Mouse (Mus musculus): ENCODE results near the gene Traf3. TPM values are rescaled to one million over a fixed set of nuclear protein-coding genes. Genes with fewer than 3 reads are reported as not detected.

Traf3 gene
- polyA plus RNA-seq, 1 experiment: not detected

DNA sequence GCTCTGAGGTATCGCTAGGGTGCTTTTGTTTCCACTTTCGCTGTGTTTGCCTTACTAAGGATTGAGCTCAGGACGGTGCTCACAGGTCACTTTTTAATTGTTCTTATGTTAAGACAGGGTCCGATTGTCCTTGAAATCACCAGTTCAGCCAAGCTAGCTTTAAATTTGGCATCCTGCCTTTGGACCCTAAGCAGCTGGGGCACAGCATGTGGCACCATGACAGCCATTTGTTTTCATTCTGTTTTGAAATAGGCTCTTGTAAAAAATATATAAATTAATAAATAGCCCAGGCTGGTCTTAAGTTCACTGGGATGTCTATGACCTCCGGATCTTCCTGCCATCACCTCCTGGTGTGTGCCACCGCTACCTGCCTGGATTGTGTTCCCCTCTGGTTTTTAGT lies 78.9 kb downstream of the Traf3 start:
- Histone ChIP-seq H3K4me3 (ENCODE audit: insufficient read depth, low read depth, low read length) (no peak overlapping the region), H3K4me1 (ENCODE audit: control insufficient read depth, insufficient read depth, low read length) (peaks cover 3% of the 10 kb centered on the region), H3K27ac (ENCODE audit: insufficient read depth, low read depth, low read length) (no peak overlapping the region)
- WGBS: 78% methylated on average over 6 of the region's 6 CpGs
- TF ChIP-seq CTCF (IDR thresholded peaks at IDR 0.05; ENCODE audit: insufficient read depth, low read depth, low read length) (no peak), POLR2A (IDR thresholded peaks at IDR 0.05; ENCODE audit: insufficient read depth, low read depth, low read length) (no peak)

DNA sequence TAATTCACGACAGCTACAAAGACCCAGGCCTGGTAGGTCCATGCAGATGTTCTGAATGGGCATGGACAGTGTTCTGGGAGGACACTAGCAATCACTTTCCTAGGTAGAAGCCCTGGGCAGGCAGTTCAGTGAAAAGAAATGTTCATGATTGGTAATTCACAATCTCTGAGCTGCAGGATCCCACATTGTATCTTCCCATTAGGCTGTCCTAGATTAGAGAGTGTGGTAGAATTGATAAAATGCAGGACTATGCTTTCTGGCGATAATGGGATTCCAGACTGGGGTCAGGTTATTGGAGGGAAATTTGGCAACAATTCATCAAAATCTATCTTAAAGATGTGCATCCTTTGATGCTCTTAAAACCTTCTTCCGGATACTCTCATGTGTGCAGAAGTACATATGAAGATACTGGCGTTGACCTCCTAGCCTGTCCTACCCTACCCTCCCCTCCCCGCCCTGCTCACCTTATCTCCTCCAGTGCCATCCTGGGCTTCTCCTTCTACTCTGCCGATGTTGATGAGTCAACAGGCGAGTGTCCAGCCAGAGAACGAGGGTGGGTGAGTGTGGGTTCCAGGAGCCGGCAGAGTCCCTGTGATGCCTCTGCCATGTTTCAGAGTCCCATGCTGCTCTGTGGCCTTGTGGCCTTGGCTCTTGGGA lies 80.8 kb downstream of the Traf3 start:
- H3K4me1 ChIP-seq (ENCODE audit: control insufficient read depth, insufficient read depth, low read length): peaks cover 3% of the 10 kb centered on the region
- H3K27ac ChIP-seq (ENCODE audit: insufficient read depth, low read depth, low read length): no peak overlapping the region
- WGBS: 92% methylated on average over 9 of the region's 9 CpGs
- no peak overlapping the region for H3K4me3 ChIP-seq (ENCODE audit: insufficient read depth, low read depth, low read length)
- no peak for TF ChIP-seq CTCF (IDR thresholded peaks at IDR 0.05; ENCODE audit: insufficient read depth, low read depth, low read length)
- TF ChIP-seq POLR2A (IDR thresholded peaks at IDR 0.05; ENCODE audit: insufficient read depth, low read depth, low read length): no peak

DNA sequence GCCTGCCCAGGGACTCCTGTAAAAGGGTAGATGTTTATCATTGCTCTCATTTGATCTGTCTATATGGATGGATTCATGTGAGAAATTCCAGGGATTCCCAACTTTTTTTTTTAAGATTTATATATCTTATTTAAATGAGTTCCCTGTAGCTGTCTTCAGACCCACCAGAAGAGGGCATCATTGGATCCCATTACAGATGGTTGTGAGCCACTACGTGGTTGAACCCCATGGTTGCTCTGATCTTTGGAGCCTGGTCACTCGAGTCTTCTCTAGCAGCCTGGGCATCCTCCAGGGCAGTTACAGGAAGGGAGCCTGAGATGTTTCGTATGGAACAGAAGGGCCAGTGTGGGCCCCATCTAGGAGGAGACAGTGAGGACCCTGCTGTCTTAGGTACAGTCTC lies 82.9 kb downstream of the Traf3 start:
- Histone ChIP-seq H3K27ac (ENCODE audit: insufficient read depth, low read depth, low read length) (no peak overlapping the region), H3K4me3 (ENCODE audit: insufficient read depth, low read depth, low read length) (no peak overlapping the region), H3K4me1 (ENCODE audit: control insufficient read depth, insufficient read depth, low read length) (peaks cover 6% of the 10 kb centered on the region)
- no peak for TF ChIP-seq POLR2A (IDR thresholded peaks at IDR 0.05; ENCODE audit: insufficient read depth, low read depth, low read length)
- TF ChIP-seq CTCF (IDR thresholded peaks at IDR 0.05; ENCODE audit: insufficient read depth, low read depth, low read length): no peak
- WGBS: 72% methylated on average over 3 of the region's 3 CpGs

DNA sequence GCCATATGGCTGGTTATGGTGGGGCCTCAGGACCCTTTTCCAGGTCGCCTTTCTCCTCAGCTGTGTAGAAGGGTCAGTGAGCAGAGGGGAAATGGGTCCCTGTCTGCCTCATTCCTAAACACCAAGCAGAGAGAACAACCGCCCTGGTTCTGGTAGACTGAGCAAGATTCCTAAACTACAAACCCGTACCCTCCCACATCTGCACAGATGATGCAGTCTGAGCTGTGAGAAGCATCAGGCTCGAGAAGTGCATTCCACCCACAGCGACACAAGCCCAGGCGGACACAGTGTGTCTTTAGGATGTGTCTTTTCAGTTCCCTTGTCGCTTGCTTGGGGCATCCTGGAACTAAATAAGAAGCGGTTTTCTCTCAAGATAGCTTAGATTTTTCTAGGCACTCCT lies 83.9 kb downstream of the Traf3 start:
- WGBS: 55% methylated on average over 8 of the region's 8 CpGs
- Histone ChIP-seq H3K4me3 (ENCODE audit: insufficient read depth, low read depth, low read length) (no peak overlapping the region), H3K4me1 (ENCODE audit: control insufficient read depth, insufficient read depth, low read length) (peaks cover 10% of the 10 kb centered on the region), H3K27ac (ENCODE audit: insufficient read depth, low read depth, low read length) (no peak overlapping the region)
- TF ChIP-seq CTCF (IDR thresholded peaks at IDR 0.05; ENCODE audit: insufficient read depth, low read depth, low read length): no peak
- no peak for TF ChIP-seq POLR2A (IDR thresholded peaks at IDR 0.05; ENCODE audit: insufficient read depth, low read depth, low read length)

DNA sequence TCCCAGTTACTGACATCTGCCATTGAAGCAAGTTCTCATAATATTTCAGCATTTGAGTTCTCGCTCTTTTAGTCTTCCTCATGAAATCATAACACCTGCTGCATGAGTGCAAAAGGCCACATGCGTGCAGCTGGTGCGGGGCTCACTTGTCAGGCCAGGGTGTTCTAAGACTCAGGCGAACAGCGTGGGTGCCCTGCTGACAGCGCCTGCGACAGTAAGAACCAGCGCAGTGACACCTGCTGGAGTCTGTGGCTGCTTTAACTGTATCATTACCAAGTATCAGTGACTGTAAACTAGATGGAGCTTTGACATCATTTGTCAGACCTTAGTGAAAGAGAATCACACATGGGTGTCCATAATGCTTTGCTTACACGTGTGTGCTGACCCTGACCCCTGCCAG lies 85.1 kb downstream of the Traf3 start:
- Histone ChIP-seq H3K27ac (ENCODE audit: insufficient read depth, low read depth, low read length) (no peak overlapping the region), H3K4me3 (ENCODE audit: insufficient read depth, low read depth, low read length) (no peak overlapping the region), H3K4me1 (ENCODE audit: control insufficient read depth, insufficient read depth, low read length) (peaks cover 13% of the 10 kb centered on the region)
- no peak for TF ChIP-seq CTCF (IDR thresholded peaks at IDR 0.05; ENCODE audit: insufficient read depth, low read depth, low read length)
- TF ChIP-seq POLR2A (IDR thresholded peaks at IDR 0.05; ENCODE audit: insufficient read depth, low read depth, low read length): no peak
- WGBS: 52% methylated on average over 9 of the region's 9 CpGs

DNA sequence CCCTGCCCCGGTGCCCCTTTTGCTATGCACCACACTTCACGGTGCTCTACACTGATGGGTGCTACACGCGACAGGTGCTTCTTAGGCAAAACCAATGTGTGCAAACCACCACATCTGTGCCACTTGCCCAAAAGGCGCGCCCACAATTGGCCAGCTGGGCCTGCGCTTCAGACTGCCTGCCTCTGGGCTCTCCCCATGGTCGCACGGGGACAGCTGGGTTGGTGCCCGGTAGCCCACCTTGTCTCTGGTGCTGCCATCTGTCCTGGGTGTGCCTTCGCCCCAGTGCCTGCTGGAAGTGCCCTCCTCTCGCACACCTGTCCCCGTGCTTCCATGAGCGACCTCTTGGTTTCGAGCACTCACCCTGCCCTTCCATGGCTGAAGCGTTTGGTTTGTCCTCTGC lies 97.5 kb downstream of the Traf3 start:
- TF ChIP-seq CTCF (IDR thresholded peaks at IDR 0.05; ENCODE audit: insufficient read depth, low read depth, low read length) (no peak), POLR2A (IDR thresholded peaks at IDR 0.05; ENCODE audit: insufficient read depth, low read depth, low read length) (no peak)
- Histone ChIP-seq H3K27ac (ENCODE audit: insufficient read depth, low read depth, low read length) (no peak overlapping the region), H3K4me1 (ENCODE audit: control insufficient read depth, insufficient read depth, low read length) (no peaks in the 10 kb centered on the region), H3K4me3 (ENCODE audit: insufficient read depth, low read depth, low read length) (no peak overlapping the region)
- 95% methylated on average over 16 of the region's 16 CpGs for WGBS

DNA sequence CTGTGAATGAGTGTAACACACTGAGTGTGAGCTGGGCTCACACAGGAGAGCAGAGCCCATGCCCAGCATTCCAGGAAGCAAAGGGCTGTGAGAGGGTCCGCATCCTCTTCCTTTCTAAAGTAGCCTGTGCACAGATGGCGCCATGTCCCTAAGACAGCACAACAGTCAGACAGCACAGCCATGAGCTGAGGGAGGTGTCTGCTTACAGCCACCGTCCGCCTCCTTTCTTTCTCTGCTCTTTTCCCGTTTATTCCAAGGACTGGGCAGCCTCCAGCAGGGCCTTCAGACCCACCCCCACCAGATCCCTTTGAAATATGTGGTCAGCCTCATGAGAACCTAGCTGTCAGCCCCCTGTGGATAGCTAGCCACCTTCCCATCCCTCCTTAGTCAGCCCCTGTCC lies 99.0 kb downstream of the Traf3 start:
- 81% methylated on average over 5 of the region's 5 CpGs for WGBS
- TF ChIP-seq POLR2A (IDR thresholded peaks at IDR 0.05; ENCODE audit: insufficient read depth, low read depth, low read length): no peak
- TF ChIP-seq CTCF (IDR thresholded peaks at IDR 0.05; ENCODE audit: insufficient read depth, low read depth, low read length): no peak
- Histone ChIP-seq H3K27ac (ENCODE audit: insufficient read depth, low read depth, low read length) (no peak overlapping the region), H3K4me1 (ENCODE audit: control insufficient read depth, insufficient read depth, low read length) (no peaks in the 10 kb centered on the region), H3K4me3 (ENCODE audit: insufficient read depth, low read depth, low read length) (no peak overlapping the region)

DNA sequence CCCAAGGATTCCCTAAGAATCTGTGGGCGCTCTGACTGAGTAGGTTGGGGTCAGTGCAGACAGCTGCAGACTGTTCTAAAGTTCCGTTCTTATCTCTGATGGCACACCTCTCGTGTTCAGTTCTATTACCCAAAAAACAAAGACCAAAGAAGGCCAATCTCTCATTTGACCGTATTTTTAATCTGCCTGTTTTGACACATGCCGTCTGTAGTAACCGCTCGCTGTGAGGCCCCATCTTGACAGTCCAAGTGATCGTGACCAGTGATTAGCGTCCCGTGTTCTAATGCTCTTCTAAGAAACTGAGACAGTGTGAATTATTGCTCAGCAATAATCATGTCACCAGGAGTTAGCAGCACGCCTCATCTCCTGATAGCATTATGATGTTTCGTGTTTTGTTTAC lies 100.4 kb downstream of the Traf3 start:
- WGBS: 91% methylated on average over 12 of the region's 12 CpGs
- no peak for TF ChIP-seq CTCF (IDR thresholded peaks at IDR 0.05; ENCODE audit: insufficient read depth, low read depth, low read length)
- Histone ChIP-seq H3K4me3 (ENCODE audit: insufficient read depth, low read depth, low read length) (no peak overlapping the region), H3K4me1 (ENCODE audit: control insufficient read depth, insufficient read depth, low read length) (no peaks in the 10 kb centered on the region), H3K27ac (ENCODE audit: insufficient read depth, low read depth, low read length) (no peak overlapping the region)

DNA sequence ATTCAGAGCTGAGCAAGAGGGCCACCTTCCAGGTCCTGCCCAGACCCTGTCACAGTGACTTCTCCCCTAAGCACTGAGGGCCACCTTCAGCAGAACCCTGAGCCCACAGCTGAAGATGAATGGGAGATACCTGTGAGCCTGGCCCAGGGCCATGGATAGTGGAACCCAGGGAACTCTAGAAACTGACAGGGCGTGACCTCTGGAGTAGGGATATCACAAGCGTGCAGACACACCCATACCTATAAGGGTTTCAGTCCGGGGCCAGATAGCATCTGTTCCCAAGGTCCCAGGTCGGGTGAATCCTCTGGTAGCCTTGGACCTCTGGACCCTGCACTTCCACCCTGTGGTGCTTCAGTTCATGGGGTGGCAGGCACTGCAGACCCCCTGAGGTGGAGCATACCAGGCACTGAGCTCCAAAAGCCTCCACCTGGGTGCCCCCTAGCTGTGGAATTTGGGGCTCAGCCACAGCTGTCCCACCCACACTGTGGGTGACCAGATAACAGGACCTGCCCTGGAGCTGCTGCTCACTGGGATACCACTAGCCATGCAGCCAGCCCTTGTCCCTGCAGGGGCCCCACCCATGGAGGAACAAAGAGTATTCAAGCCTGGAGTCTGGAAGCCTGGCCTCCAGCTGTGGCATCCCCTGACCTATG lies 101.6 kb downstream of the Traf3 start:
- WGBS: 92% methylated on average over 4 of the region's 4 CpGs
- Histone ChIP-seq H3K27ac (ENCODE audit: insufficient read depth, low read depth, low read length) (no peak overlapping the region), H3K4me1 (ENCODE audit: control insufficient read depth, insufficient read depth, low read length) (no peaks in the 10 kb centered on the region), H3K4me3 (ENCODE audit: insufficient read depth, low read depth, low read length) (no peak overlapping the region)
- TF ChIP-seq POLR2A (IDR thresholded peaks at IDR 0.05; ENCODE audit: insufficient read depth, low read depth, low read length): no peak
- no peak for TF ChIP-seq CTCF (IDR thresholded peaks at IDR 0.05; ENCODE audit: insufficient read depth, low read depth, low read length)

All from olfactory bulb, adult 2 months (tissue).